Mouse (Mus musculus) left cerebral cortex, adult 8-10 months (tissue): ENCODE measurements at regions not wholly inside any gene's neighbourhood (a gene's known extent, or its start where the extent isn't known, plus 50 kb on each side); places are given as distances from the start of the nearest gene placed in this dataset.
A peak's percentile ranks its signal among the peaks of the same experiment; 100 is the strongest.

Source experiments
- DNase-seq, 2 experiments: peaks; one replicate each; pipeline ENCODE4 v3.0.0; 2022; ENCODE audit warnings: low spot score in 2 of 2

DNA sequence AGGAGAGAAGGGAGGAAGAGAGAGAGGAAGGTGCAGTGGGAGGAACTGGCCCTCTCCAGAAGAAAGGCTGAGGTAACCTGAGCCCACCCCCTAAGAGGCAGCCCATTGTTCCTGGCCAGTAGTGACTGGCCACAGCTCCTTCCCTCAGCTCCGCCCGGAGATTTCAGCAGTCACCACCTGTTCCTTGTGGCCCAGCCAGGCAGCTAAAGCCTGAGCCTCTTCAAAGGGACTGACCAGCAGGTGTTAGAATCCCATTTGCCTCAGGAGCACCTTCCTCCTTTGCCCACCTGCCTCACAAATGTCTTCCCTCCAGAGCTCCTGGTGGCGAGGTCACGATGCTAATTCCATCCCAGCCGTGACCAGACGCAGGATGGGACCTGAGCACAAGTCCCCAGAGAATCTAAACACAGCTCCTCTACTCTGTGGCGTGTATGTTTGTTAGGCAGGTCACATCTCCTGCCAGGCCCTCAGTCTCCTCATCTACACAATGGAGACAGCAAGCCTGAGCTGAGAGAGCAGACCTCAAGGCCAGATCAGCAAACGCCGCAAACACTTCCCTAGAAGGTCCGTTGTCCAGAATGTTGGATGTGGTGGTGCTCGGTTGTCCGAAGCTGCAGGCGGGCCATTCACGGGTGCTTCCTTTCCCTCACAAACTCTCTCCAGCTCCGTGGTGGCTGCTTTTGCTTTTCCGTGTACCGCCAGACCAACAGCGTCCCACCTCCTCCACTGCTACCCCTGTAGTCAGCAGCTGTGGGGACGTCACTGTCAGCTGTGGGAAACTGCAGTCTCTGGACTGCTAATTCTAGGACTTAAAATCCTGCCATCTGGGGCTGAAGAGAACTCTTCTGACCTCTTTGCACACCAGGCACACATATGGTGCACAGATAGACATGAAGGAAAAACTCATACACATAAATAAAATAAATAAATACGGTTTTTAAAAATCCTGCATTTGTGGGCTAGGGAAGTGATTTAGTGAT is 145.8 kb upstream of the Rad23b start:
- no peak for DNase-seq

DNA sequence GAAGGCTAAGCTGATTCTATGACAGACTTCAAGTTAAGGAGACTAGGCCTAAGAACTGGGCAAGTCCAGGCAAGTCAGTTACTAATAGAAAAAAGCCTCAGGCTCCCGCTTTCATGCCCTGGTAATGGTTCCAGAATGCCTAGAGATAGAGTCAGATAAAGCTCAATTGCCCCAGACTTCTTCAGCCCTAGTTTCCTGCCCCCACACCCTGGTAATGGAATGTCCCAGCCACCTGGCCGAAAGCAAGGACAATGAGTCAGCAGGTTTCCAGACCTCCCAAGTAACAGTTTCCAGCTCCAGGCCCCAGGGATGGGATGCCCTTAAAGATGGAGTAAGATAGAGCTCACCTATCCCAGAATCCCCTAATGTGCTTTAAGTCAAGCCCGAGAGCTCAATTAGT is 143.6 kb upstream of the Rad23b start:
- no peak for DNase-seq

DNA sequence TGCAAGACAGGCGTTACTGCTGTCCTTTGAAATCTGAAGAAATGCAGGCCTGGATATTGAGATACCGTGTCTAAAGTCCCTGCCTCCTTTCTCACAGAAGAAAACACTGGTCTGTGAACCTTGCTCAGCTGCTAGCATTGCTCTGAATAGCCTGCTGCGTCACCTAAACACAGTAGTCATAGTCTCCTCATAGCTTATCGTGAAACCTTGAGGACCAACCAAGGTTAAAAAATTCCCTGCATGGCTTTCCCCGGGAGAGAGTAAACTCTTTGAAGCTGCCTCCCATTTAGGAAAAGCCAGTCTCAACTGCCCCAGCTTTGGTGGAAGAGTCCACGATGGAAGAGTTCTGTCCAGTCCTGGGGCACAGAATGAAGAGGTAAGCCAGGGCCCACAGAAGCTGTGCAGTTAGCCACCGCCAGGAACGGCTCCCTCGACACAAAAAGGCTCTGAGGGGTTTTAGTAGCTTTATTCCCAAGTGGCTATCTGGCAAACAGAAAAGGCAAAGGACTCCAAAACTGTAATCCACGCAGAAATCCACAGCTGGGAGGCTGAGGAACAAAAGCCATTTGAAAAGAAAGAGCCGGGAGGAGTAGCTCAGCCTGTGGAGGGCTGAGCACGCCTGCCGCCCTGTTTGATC is 142.0 kb upstream of the Rad23b start:
- DNase-seq, result no peak

DNA sequence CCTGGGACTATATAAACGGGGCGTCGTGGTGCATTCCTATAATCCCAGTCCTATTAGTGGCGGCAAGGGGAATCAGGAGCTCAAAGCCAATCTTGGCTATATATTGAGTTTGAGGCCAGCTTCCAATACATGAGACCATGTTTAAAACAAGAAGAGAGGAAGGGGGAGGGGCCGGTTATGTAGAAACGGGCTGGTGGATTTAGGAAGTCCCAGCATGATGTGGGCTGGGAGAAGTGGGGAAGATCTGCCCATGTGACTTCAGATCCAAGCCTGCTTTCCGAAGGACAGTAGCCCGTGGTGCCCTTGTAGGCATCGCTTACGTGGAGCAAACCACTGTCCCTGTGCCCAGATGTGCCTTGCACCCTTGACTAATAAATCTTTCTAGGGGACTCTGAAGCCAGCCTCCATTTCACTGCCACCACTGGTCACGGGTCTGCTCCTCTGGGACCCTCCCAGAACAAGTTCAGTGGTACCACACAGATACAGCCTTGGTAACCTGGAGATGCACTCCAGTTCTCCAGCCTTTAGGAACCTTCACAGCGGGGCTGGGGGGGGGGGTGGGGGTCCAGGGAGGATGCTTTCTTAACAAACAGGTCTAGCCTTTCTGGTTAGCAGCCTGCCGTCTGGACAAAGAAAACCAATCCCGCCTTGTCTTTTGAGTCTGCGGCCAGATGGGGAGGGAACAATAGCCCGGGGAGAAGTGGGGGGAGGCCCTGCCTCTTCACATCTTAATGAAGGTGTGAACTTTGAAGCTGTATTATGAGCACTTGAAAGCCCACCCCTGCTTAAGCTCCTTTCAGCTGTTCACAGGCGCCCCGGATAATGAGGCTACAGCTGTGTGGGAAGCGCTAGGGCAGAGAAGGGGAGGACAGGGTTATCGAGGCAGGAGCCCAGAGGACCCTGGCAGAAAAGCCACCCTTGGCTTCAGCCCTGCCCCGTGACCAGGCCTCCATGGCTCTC is 141.2 kb upstream of the Rad23b start:
- no peak for DNase-seq

DNA sequence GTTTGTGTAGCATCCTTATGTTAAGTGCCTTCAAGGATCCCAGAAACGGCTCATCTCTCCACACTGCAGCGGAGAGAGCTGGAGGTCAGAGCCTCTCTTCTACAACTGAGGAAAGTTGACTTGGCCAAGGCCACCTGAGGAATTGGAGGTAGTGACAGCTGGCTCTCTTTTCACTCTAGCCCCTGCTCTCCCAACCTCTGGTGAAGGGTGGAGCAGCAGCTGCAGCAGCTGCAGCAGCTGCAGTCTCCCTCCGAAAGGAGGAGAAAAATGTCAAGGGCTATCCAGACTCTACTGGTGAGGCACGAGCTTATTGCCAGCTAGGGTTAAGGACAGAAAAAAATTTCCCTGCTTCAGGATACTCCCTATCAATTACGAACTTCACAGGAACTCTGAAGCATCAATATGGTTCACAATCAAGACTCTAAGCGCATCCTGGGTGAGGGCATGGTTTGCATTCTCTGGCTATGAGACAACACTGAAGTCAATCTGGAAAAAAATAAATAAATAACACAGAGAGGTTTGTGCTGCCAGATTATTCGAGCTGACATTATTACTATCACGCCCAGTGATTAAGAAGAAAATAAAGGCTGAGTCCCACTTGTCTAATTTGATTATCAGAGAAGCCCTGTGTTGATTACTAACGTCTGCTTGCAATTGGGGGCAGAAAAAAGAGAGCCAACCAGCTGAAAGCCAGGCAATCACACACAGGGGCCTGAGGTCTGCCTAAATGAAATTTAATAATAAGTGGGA is 134.2 kb upstream of the Rad23b start:
- no peak for DNase-seq

DNA sequence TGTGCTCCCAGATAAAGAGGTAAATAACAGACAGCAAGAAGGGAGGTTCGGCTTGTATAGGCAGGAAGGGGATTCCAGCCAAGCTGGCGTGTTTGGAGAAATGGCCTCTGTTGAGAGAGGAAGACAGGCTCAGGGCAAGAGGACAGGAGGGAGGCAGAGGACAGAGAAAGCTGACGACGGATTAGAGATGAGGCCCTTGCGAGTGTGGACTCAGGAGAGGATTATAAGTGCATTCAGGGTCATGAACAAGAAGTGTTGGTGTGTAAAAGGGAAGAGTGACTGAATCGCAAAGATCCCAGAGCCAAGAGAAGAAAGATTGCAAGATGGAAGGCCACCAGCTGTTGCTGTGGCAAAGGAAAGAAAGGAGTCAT is 133.7 kb upstream of the Rad23b start:
- no peak for DNase-seq

DNA sequence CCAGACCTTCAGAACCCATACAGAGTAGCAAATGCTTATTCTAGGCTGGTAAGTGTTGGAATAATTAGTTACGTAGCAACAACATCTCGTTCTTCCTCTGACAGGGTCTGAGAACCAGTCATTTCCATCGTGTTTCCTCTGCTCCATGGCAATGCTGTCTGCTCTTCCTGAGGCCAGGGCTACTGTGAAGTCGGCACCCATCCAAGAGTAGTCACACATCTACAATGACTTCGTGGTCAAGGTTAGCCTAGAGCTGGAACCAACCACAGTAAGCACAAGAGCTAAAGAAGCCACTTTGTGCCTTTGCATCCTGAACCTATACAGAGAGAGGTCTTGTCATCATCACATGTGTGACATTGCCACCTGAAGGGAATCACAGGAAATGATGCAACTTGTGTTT is 124.1 kb upstream of the Rad23b start:
- DNase-seq, result no peak

DNA sequence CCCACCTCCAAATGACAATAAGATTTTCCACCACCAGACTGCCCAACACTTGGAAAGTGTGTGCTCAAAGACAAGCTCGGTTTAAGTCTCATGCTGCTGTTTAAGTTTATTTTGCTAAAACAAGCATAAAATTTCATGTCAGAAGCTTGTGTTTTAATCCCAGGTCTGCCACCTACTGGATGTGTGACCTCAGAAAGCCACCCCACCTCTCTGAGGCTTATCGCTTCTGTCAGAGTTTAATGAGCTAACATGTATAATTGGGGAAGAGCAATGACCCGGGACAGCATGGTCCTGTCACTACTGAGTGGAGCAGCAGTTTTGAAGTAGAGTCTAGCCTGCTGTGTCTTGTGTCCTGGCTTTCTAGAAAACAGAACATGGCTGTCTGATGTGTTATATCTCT is 122.4 kb upstream of the Rad23b start:
- no peak for DNase-seq

DNA sequence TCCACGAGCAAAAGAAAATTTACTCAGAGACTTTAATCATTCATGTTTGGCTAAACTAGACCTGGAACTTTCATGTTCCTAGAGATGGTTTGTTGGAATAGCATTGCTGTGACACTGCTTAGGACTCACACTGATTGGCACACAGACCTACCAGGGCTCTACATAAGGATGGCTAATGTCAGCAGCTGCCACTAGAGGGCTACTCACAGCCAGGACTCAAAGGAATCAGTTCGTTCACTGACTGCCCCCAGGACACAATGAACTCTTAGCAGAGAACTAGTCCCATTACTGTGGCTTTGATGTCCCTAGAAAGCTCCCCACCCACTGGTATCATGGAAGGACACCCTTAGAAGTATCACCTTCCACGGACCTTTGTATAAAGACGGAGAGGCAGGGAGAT is 118.3 kb upstream of the Rad23b start:
- no peak for DNase-seq

DNA sequence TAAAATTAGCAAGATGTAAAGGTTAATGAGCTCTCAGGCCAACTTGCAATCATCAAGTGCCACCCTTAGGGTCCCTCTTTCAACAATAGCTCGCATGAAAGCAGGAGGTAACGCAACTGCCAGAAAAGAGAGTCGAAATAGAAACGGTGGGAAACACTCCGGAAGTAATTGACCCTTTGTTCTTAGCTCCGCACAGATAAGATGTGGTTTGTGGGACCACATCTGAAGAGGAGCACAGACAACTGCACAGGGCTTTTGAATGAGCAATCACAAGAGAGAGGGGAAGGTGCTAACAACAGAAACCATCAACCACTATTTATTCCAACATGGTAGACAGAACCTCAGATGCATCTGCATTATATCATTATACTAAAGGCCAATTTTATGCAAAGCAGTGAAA is 112.0 kb upstream of the Rad23b start:
- no peak for DNase-seq

DNA sequence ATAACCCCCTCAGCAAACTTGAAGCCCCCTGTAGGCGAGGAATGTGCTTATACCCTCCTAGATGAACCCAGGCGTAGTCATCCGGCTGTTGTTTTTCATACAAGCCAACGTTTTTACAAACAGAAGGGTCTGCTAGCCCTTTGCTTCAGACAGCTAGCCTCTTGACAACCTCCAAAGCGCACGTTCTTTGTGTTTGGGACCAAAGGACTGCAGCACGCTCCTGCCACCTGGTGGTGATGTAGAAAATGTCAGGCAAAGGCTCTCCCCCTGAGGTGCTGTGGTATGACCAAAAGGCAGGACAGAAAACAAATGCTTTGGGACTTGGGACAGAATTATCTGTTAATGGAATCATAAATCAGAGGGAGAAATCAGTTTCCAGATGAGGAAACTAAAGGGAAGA is 109.4 kb upstream of the Rad23b start:
- peak; percentile 45 to 73 for DNase-seq

DNA sequence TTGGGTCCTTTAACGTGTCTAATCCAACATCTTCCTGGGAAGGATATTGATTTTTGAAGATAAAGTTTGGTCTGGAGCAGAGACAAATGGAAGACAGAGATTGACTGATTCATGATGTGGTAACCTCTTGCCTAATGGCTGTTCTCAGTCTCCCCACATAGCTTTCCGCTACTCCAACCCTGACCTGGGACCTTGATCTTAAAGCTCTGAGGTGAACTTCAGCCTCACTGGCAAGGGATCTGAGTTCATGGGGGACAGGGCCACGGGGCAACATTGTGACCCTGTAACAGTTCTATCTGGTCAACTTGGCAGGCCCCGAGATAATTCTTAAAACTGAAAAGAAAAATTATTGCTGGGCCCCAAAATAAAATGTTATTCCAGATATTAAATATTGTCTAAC is 107.5 kb upstream of the Rad23b start:
- DNase-seq, result no peak

DNA sequence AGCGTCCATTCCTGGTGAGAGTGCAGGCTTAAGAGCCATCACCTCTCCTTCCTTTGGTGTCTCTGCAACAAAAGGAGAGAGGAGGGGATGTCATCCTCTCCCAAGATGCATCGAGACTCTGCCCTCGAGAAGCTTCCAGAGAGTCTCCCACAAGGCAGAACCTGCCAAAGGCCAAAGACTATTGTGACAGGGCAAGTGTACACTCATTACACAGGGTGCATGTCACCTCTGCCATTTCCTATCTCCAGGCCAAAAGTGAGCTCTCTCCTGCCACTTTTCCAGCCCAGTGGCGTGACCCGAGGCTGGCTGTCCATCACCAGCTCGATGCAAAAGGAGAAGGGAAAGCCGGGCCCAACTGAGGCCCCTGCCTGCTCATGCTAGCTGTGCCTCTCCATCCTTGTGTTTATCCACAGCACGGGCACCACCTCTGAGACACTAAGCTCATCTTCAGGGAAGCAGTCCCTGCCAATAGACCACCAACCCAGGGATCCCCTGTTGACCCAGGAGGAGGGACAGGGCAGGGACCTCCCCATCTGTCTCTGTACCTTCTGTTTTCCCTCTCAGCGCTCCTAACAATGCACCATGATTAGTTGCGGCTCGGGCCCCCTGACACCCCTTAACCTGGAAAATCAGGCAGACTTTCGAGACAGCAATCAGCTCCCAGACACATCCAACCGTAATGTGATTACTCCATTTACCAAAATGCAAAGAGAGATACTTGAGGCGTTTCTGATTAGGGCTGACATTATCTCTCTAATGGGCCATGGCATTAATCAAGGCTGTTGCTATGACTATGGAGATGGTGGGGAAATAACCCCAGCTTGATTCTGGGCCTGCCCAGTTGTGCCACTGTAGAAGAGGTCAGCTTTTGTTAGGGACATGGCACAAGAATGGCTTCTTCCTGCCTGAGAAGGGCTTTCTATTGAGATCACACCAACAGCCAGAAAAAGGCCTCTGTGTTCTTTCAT is 106.5 kb upstream of the Rad23b start:
- no peak for DNase-seq

DNA sequence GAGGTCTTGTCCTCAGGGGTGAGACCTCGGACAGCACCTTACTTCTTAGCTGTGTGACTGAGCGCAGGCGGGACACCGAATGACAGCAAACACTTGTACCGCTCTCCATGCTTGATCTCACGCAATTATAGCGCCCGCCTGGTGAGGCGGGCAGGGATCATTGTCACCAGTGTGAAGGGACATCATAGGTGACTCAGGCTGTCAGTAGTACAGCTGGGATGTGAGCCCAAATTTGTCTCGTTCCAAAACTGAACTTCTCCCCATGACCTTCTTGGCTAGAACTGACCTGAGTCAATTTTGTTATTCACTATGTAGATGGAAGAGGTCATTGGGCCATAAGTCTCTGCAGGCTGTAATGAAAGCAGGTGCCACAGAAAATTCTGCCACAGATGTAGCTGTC is 104.1 kb upstream of the Rad23b start:
- no peak for DNase-seq

DNA sequence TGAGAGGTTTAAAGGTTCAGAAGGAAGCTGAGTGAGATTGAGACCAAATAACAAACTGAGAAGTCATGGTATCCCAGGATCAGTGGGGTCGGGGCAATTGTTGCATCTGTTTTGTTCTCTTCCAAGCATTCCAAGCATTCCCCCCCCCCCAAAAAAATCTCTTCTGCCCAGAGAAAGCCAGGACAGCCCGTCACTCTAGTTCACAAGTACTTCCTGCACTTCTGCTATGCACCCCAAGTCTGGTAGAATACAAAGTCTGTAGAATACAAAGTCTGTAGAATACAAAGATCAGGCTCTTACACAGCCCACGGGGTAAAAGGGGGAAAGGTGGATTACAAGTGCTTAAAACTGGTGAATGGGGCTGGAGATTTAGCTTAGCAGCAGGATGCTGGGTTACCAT is 99.5 kb upstream of the Rad23b start:
- DNase-seq, result no peak

DNA sequence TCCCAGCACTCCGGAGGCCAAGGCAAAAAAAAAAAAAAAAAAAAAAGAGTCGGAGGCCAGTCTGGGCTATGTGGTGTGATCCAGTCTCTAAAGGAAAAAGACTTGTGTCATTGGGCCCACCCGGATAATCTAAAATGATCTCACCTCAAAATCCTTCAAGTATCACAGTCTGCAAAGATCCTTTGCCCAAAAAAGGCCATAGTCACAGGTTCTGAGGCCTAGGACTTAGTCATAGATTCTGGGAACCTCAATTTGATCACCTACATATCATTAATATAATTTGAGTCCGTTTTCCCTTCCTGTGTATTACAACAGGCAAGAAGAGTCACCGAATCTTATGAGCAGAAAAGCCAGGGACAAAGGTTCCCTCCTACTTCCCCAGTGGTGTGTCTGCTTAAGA is 98.3 kb upstream of the Rad23b start:
- no peak for DNase-seq

DNA sequence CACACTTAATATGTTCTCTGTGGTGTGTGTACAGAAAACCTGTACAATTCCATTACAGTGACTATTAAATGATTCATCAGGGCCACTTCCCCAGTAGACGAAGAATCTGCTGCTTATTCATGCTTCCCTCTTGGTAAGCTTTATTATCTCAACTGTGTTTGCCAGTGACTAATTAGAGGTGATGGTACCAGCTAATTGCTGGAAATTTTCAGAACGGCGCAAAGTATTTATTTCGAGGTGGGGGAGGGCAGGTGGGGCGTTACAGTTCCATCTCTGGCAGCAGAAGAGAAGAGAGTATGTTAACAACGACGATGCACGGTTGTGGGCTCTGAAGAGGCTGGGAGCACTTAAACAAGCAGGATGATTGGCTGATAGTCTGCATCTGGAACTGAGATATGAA is 96.1 kb upstream of the Rad23b start:
- DNase-seq, result no peak

DNA sequence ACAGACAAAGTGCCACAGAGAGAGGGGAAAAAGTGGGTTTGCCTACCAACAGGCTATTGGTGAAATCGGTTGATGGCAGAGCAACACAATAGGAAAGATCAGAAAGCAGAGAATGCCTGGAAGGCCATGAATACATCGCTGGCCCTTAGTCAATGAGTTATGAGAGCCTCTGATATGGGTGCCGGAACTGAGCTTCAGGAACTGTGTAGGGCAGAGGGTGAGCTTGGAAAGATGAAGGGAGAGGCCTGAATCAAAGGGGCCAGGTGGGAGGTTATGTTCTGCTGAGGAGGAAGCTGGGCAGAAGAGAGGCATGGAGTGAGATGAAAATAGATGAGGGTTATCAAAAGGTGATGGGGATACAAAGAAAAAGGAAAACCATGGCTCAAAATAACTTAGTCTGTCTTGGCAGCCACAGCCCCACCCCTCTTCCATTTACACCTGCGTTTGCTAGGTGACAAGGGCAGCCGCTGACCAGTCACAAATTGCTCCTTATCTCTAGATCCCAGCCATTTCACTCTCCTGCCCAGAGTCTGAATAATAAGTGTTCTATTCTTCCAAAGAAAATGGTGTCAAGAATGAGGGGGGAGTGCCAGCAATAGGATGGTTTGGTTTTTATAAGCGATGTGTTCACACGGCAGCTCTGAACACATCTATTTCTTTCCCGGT is 77.7 kb upstream of the Rad23b start:
- no peak for DNase-seq

DNA sequence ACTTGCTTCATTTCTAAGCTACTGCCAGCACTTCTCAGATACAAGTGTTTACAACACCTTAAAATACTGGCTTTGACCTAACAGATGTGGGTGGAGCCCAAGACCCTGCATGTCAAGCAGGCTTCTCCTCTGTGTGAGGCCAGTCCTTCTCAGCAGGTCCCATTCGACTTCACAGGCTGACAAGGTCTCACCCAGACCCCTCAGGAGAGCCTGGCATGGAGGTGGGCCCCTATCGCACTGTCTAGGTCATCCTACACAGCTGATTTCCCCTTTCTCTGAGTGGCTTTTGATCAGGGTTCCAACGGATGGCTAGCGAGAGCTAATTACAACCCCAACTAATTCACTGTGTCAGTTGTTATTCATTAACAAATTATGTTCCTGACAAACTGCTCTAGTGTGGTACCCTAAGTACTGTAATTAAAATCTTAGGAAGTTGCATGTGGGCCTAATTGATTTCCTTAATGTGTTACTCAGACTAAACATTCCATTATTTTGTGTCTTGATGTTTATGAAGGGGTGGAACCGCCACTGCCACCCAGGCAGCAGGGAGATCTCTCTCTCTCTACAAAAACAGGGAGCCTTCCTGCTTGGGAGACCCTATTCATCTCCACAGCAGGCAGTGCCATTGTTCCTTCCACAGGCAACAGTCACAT is 73.4 kb upstream of the Rad23b start:
- DNase-seq, result no peak
